Mouse (Mus musculus) forebrain, embryonic 10.5 days (tissue): ENCODE data around the gene Tmeff2. TPM values are rescaled to one million over a fixed set of nuclear protein-coding genes. Genes with fewer than 3 reads are reported as not detected.

ENCODE experiments used
- DNase-seq: peaks from one replicate; pipeline ENCODE4 v3.0.0-alpha.2; 2017; ENCODE audit warnings: low spot score; ENCODE audit errors: extremely low spot score
- H3K27ac ChIP-seq: fragments of 300-500 bp; sonication (generic); 2 replicates; pipeline ENCODE4 v1.5.1; 2016; ENCODE audit warnings: mild to moderate bottlenecking
- H3K27me3 ChIP-seq: fragments of 300-500 bp; sonication (generic); 2 replicates; pipeline ENCODE4 v1.6.1; 2016; ENCODE audit warnings: mild to moderate bottlenecking; ENCODE audit not compliant: poor library complexity, severe bottlenecking
- H3K36me3 ChIP-seq: fragments of 300-500 bp; sonication (generic); replicated peaks from 2 replicates; pipeline ENCODE4 v1.6.1; 2016; ENCODE audit warnings: mild to moderate bottlenecking, moderate library complexity
- H3K4me1 ChIP-seq: fragments of 300-500 bp; sonication (generic); 2 replicates; pipeline ENCODE4 v1.6.1; 2016
- H3K4me3 ChIP-seq: fragments of 300-500 bp; sonication (generic); 2 replicates; pipeline ENCODE4 v1.5.1; 2016; ENCODE audit warnings: mild to moderate bottlenecking, moderate library complexity
- H3K9me3 ChIP-seq: fragments of 300-500 bp; sonication (generic); 2 replicates; pipeline ENCODE4 v1.6.1; 2016; ENCODE audit warnings: mild to moderate bottlenecking, moderate library complexity
- WGBS: fragments of 180-500 bp; shearing (Covaris S2); methylation state at CpG from one replicate; pipeline ENCODE4 v1.1.7; 2016; 5-methylcytosine and 5-hydroxymethylcytosine counted together
- polyA plus RNA-seq: library from polyadenylated mRNA; unstranded; fragments of >200 nt; fragmentation: Nextera tagmentation; extraction: Ambion mirVana; gene quantifications from 2 replicates; pipeline ENCODE4 v1.2.1, GENCODE M21; 2016

The Tmeff2 gene
- polyA plus RNA-seq, 1 experiment from 2014 or later = 3.4 TPM

GRCm38 (mm10) chr1:51141381-51141780 lies 240.9 kb downstream of the Tmeff2 start:
- Histone ChIP-seq H3K4me1 (0 out of 2 replicates have a peak, but pooled peaks cover 3% of the 10 kb centered on the region), H3K27me3 (no peaks in the 10 kb centered on the region), H3K36me3 (no peaks in the 10 kb centered on the region), H3K27ac (no peak overlapping the region), H3K9me3 (no peaks in the 10 kb centered on the region), H3K4me3 (no peak overlapping the region)
- no peak for DNase-seq
- WGBS = 96% methylated on average over 1 of the region's 1 CpGs

- Histone ChIP-seq H3K36me3 (no peaks in the 10 kb centered on the region), H3K4me1 (0 out of 2 replicates have a peak, but pooled peaks cover 3% of the 10 kb centered on the region), H3K27me3 (no peaks in the 10 kb centered on the region), H3K4me3 (no peak overlapping the region), H3K27ac (no peak overlapping the region), H3K9me3 (no peaks in the 10 kb centered on the region)
- WGBS = 92% methylated on average over 3 of the region's 3 CpGs
- no peak for DNase-seq
These were observed 242.3 kb downstream of the Tmeff2 start for GRCm38 (mm10) chr1:51142729-51143128.

DNA sequence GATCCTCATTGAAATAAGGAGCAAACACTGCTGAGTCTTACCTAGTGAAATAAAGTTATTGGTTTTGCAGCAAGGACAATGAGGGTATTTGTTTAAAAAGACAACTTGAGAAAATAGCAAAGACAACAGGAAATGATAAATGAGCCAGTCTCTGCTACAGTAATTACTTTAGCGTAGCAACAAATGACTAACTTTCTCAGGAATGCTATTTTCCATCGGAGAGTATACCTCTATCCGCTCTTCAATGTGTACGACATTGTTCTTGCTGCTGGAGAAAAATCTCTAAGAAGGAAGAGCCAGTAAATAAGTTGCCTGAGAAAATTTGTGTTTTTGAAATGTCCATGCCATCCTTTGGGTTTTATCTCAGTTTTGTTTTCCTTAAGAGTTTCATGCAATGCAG lies 245.2 kb downstream of the Tmeff2 start:
- no peaks in the 10 kb centered on the region for H3K36me3 ChIP-seq
- H3K27ac ChIP-seq = no peak overlapping the region
- DNase-seq = no peak
- no peaks in the 10 kb centered on the region for H3K27me3 ChIP-seq
- peaks cover 8% of the 10 kb centered on the region; the same call in 1 of the 2 replicates for H3K4me1 ChIP-seq
- H3K4me3 ChIP-seq = no peak overlapping the region
- WGBS = 89% methylated on average over 4 of the region's 4 CpGs
- H3K9me3 ChIP-seq = no peaks in the 10 kb centered on the region

DNA sequence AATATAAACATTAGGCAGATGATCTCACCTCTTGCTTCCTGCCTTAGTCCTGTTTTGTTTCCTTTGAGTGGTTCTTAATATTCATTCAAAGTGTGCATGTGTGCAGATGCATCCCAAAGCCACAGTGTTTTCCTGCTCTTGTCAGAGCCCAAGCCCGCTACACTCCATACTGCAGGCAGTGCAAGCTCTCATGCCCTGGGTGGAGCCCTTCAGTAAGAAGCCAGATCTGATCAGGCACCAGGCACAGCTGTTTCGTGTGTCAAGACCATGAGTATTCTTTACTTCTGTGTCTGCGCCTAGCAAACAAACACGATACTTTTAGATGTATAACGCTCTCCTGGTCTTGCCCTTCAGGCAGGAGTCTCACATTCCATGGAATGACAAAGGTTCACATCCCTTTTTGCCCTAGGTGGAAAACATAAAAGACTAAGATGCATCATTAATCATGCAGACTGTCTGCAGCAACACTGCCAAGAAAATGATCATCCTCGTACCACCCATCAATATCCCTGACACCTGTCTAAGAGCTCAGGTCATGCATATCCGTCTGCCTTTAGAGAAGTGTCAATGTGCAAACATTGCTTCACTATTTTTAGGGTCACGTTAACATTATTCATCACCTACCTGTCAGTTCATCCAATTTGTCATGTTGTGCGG lies 248.2 kb downstream of the Tmeff2 start:
- Histone ChIP-seq H3K4me1 (peaks cover 18% of the 10 kb centered on the region), H3K4me3 (no peak overlapping the region), H3K27me3 (no peaks in the 10 kb centered on the region), H3K36me3 (no peaks in the 10 kb centered on the region), H3K9me3 (no peaks in the 10 kb centered on the region), H3K27ac (no peak overlapping the region)
- DNase-seq = no peak
- WGBS = 79% methylated on average over 9 of the region's 9 CpGs

- peaks cover 18% of the 10 kb centered on the region for H3K4me1 ChIP-seq
- no peaks in the 10 kb centered on the region for H3K36me3 ChIP-seq
- no peaks in the 10 kb centered on the region for H3K9me3 ChIP-seq
- H3K27me3 ChIP-seq = no peaks in the 10 kb centered on the region
- WGBS = 78% methylated on average over 4 of the region's 4 CpGs
- no peak for DNase-seq
- H3K27ac ChIP-seq = no peak overlapping the region
- H3K4me3 ChIP-seq = no peak overlapping the region
These were observed 249.0 kb downstream of the Tmeff2 start for GRCm38 (mm10) chr1:51149488-51149887.

DNA sequence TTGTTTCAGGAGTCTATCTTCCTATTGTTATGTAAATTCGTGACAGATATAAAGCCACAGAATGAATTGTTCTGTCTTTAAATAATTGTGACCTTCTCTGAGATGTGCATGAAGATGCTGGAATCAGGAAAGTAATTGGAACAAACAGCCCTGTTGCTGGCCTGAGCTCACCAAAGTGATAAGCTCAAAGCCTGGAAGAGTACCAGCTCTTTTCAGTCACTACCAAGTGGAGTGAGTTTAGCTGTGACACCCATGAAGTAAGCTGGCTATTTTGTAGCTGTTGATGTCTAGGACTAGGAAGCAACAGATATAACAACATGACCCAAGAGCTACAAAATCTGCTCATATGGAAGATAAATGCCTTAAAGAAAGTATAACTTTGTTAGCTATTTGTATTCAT lies 249.4 kb downstream of the Tmeff2 start:
- WGBS = 83% methylated on average over 1 of the region's 1 CpGs
- DNase-seq = no peak

GRCm38 (mm10) chr1:51152017-51152416 lies 251.6 kb downstream of the Tmeff2 start:
- DNase-seq = no peak
- WGBS = 44% methylated on average over 2 of the region's 2 CpGs
- no peak overlapping the region for H3K27ac ChIP-seq
- H3K36me3 ChIP-seq = no peaks in the 10 kb centered on the region
- H3K4me3 ChIP-seq = no peak overlapping the region
- no peaks in the 10 kb centered on the region for H3K9me3 ChIP-seq
- no peaks in the 10 kb centered on the region for H3K27me3 ChIP-seq
- peaks cover 18% of the 10 kb centered on the region for H3K4me1 ChIP-seq

More for the DNA sequence above, 249.4 kb downstream of the Tmeff2 start:
- Histone ChIP-seq H3K4me3 (no peak overlapping the region), H3K4me1 (peaks cover 18% of the 10 kb centered on the region), H3K27ac (no peak overlapping the region), H3K36me3 (no peaks in the 10 kb centered on the region), H3K9me3 (no peaks in the 10 kb centered on the region), H3K27me3 (no peaks in the 10 kb centered on the region)

- 17% methylated on average over 5 of the region's 5 CpGs for WGBS
- H3K27ac ChIP-seq = no peak overlapping the region
- peaks cover 18% of the 10 kb centered on the region for H3K4me1 ChIP-seq
- H3K9me3 ChIP-seq = no peaks in the 10 kb centered on the region
- H3K36me3 ChIP-seq = no peaks in the 10 kb centered on the region
- no peak overlapping the region for H3K4me3 ChIP-seq
- no peak for DNase-seq
- no peaks in the 10 kb centered on the region for H3K27me3 ChIP-seq
These were observed 252.4 kb downstream of the Tmeff2 start for GRCm38 (mm10) chr1:51152856-51153255.

- DNase-seq = no peak
- H3K27me3 ChIP-seq = no peaks in the 10 kb centered on the region
- no peak overlapping the region for H3K27ac ChIP-seq
These were observed 283.8 kb downstream of the Tmeff2 start for GRCm38 (mm10) chr1:51184276-51184675.

DNA sequence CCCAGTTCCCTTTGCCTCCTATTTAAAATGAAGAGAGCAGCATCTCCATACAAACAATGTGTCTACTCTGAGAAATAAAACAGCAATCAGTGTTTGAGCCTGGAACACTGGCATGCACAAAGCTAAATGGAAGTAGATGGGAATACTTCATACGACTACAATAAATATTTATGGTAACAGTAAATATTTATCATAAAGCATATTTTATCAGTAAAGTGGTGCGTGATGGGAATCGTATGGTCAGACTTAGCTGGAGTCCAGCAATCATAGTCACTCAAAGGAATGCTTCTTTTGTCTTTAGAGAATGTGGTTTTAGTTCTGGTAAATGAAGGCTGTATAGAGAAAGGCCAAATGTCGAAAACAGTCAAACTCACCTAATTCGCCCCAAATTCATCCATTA lies 288.6 kb downstream of the Tmeff2 start:
- no peaks in the 10 kb centered on the region for H3K36me3 ChIP-seq
- DNase-seq = no peak
- 93% methylated on average over 5 of the region's 5 CpGs for WGBS
- H3K27ac ChIP-seq = no peak overlapping the region
- no peaks in the 10 kb centered on the region for H3K9me3 ChIP-seq
- no peaks in the 10 kb centered on the region for H3K4me1 ChIP-seq
- no peak overlapping the region for H3K4me3 ChIP-seq
- H3K27me3 ChIP-seq = no peaks in the 10 kb centered on the region

More at GRCm38 (mm10) chr1:51184276-51184675, 283.8 kb downstream of the Tmeff2 start:
- no peak overlapping the region for H3K4me3 ChIP-seq
- no peaks in the 10 kb centered on the region for H3K9me3 ChIP-seq
- no peaks in the 10 kb centered on the region for H3K36me3 ChIP-seq
- WGBS = 89% methylated on average over 2 of the region's 2 CpGs
- H3K4me1 ChIP-seq = no peaks in the 10 kb centered on the region

DNA sequence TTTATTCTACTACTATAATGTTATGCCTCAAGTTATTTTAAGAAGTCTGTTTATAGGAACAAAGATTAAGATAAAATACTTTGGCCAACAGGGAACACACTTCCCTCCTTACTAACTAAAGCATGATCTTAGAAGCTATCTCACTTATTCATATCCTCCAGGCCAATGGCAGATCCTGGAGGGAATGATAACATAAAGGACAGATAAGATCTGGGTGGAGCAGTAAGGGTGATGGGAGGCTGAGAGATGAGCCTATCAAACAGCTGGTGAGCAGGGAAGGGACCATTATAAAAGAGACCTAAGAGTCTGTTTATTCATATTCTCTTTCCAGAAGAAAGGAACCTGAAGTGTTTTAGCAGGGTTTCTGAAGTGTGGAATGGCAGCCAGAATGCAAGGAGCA lies 290.8 kb downstream of the Tmeff2 start:
- H3K27ac ChIP-seq = no peak overlapping the region
- no peak for DNase-seq
- H3K9me3 ChIP-seq = no peaks in the 10 kb centered on the region
- no peaks in the 10 kb centered on the region for H3K27me3 ChIP-seq
- no peaks in the 10 kb centered on the region for H3K36me3 ChIP-seq
- no peak overlapping the region for H3K4me3 ChIP-seq
- H3K4me1 ChIP-seq = no peaks in the 10 kb centered on the region

- Histone ChIP-seq H3K4me3 (no peak overlapping the region), H3K27me3 (no peaks in the 10 kb centered on the region), H3K36me3 (no peaks in the 10 kb centered on the region), H3K9me3 (no peaks in the 10 kb centered on the region), H3K27ac (no peak overlapping the region), H3K4me1 (no peaks in the 10 kb centered on the region)
- DNase-seq = no peak
- 84% methylated on average over 6 of the region's 6 CpGs for WGBS
These were observed 291.6 kb downstream of the Tmeff2 start for GRCm38 (mm10) chr1:51191872-51192613.

GRCm38 (mm10) chr1:51199088-51199830 lies 298.8 kb downstream of the Tmeff2 start:
- Histone ChIP-seq H3K9me3 (no peaks in the 10 kb centered on the region), H3K27ac (no peak overlapping the region), H3K27me3 (no peaks in the 10 kb centered on the region), H3K4me1 (no peaks in the 10 kb centered on the region), H3K36me3 (no peaks in the 10 kb centered on the region), H3K4me3 (no peak overlapping the region)
- WGBS = 91% methylated on average over 11 of the region's 11 CpGs
- no peak for DNase-seq
